In genomic region chr11:119210321-119211100, GRCm38 (mm10) we compare ENCODE assay signal across 7 mouse cellular contexts. TPM values are rescaled to one million over a fixed set of nuclear protein-coding genes. Genes with fewer than 3 reads are reported as not detected.
DNase-seq lines count a peak whose midpoint lies in the region; ATAC-seq and TF ChIP-seq lines count a peak whose summit lies in the region.

No protein-coding gene starts in this region.

- no peaks in the 10 kb centered on the region for H3K79me2 ChIP-seq in C2C12 (ENCODE audit: control insufficient read depth, insufficient read depth)

- peaks cover 6% of the 10 kb centered on the region for H3K4me1 ChIP-seq in ES-Bruce4 (ENCODE audit: control insufficient read depth, insufficient read depth, low read length)
- peaks cover 70% of the 10 kb centered on the region for H3K4me1 ChIP-seq in embryonic facial prominence, embryonic 15.5 days
- H3K4me1 ChIP-seq in heart, embryonic 16.5 days (ENCODE audit: control insufficient read depth, insufficient read depth, low read length), result peaks cover 45% of the 10 kb centered on the region
- peaks cover 65% of the 10 kb centered on the region for H3K4me1 ChIP-seq in limb, embryonic 15.5 days
- H3K4me1 ChIP-seq in liver, embryonic 11.5 days (replicated peaks; ENCODE audit: control insufficient read depth, insufficient read depth, low read length), result peaks cover 15% of the 10 kb centered on the region

- peak; percentile 79 for DNase-seq in skeletal muscle tissue, adult 2 months (ENCODE audit: low read depth, low spot score)
- no peak for DNase-seq in liver, embryonic 11.5 days (ENCODE audit: low spot score)

- TF ChIP-seq EP300 in ES-Bruce4 (IDR thresholded peaks at IDR 0.05; ENCODE audit: insufficient read depth, low read depth, low read length), result no peak

- no peak for TF ChIP-seq POLR2A in ES-Bruce4 (IDR thresholded peaks at IDR 0.05; ENCODE audit: insufficient read depth, low read length)

- peak overlapping the region; percentile 10 for H3K9ac ChIP-seq in ES-Bruce4 (ENCODE audit: low read depth, poor library complexity, severe bottlenecking)
- no peak overlapping the region for H3K9ac ChIP-seq in embryonic facial prominence, embryonic 15.5 days
- no peak overlapping the region for H3K9ac ChIP-seq in heart, embryonic 16.5 days (ENCODE audit: low read length)
- H3K9ac ChIP-seq in limb, embryonic 15.5 days, result no peak overlapping the region
- H3K9ac ChIP-seq in liver, embryonic 11.5 days (ENCODE audit: low read depth, low read length), result no peak overlapping the region

- H3K4me3 ChIP-seq in C2C12 (ENCODE audit: insufficient read depth, poor library complexity, severe bottlenecking) (no peak overlapping the region), ES-Bruce4 (ENCODE audit: low read depth, low read length) (peak overlapping the region; percentile 27)
- no peak overlapping the region for H3K4me3 ChIP-seq in embryonic facial prominence, embryonic 15.5 days (replicated peaks)
- H3K4me3 ChIP-seq in heart, embryonic 16.5 days (ENCODE audit: low read length), result 0 out of 2 replicates have a peak overlapping the region, but pooled peaks have one; percentile 7
- no peak overlapping the region for H3K4me3 ChIP-seq in limb, embryonic 15.5 days
- no peak overlapping the region for H3K4me3 ChIP-seq in liver, embryonic 11.5 days (ENCODE audit: low read depth, low read length)

- no peak overlapping the region for H3K27ac ChIP-seq in ES-Bruce4 (ENCODE audit: insufficient read depth, low read length)
- H3K27ac ChIP-seq in embryonic facial prominence, embryonic 15.5 days (replicated peaks), result peak overlapping the region; percentile 55
- peak overlapping the region; percentile 48 for H3K27ac ChIP-seq in heart, embryonic 16.5 days (ENCODE audit: low read length)
- peak overlapping the region; percentile 75 for H3K27ac ChIP-seq in limb, embryonic 15.5 days
- H3K27ac ChIP-seq in liver, embryonic 11.5 days (ENCODE audit: low read depth, low read length), result no peak overlapping the region

- H3K36me3 ChIP-seq in C2C12 (ENCODE audit: control insufficient read depth, insufficient read depth) (no peaks in the 10 kb centered on the region), ES-Bruce4 (ENCODE audit: control insufficient read depth, insufficient read depth, low read length, poor library complexity, severe bottlenecking) (no peaks in the 10 kb centered on the region)
- H3K36me3 ChIP-seq in embryonic facial prominence, embryonic 15.5 days, result peaks cover 21% of the 10 kb centered on the region
- H3K36me3 ChIP-seq in heart, embryonic 16.5 days (ENCODE audit: control insufficient read depth, insufficient read depth), result peaks cover 19% of the 10 kb centered on the region
- H3K36me3 ChIP-seq in limb, embryonic 15.5 days, result peaks cover 28% of the 10 kb centered on the region
- H3K36me3 ChIP-seq in liver, embryonic 11.5 days (ENCODE audit: control insufficient read depth, insufficient read depth, low read length), result peaks cover 4% of the 10 kb centered on the region; the same call in 1 of the 2 replicates

- H3K79me3 ChIP-seq in C2C12 (ENCODE audit: low read depth), result no peaks in the 10 kb centered on the region

- WGBS in embryonic facial prominence, embryonic 15.5 days, result 54% methylated on average over 32 of the region's 32 CpGs
- 49% methylated on average over 32 of the region's 32 CpGs for WGBS in heart, embryonic 16.5 days
- 60% methylated on average over 32 of the region's 32 CpGs for WGBS in limb, embryonic 15.5 days
- 72% methylated on average over 32 of the region's 32 CpGs for WGBS in liver, embryonic 11.5 days

- H3K27me3 ChIP-seq in C2C12 (ENCODE audit: control insufficient read depth, insufficient read depth, insufficient read length) (no peaks in the 10 kb centered on the region), ES-Bruce4 (ENCODE audit: control insufficient read depth, insufficient read depth, low read length, poor library complexity, severe bottlenecking) (no peaks in the 10 kb centered on the region)
- 0 out of 2 replicates have a peak, but pooled peaks cover 3% of the 10 kb centered on the region for H3K27me3 ChIP-seq in embryonic facial prominence, embryonic 15.5 days
- H3K27me3 ChIP-seq in heart, embryonic 16.5 days (ENCODE audit: control insufficient read depth, insufficient read depth, low read length), result no peaks in the 10 kb centered on the region
- H3K27me3 ChIP-seq in limb, embryonic 15.5 days, result no peaks in the 10 kb centered on the region
- H3K27me3 ChIP-seq in liver, embryonic 11.5 days (replicated peaks; ENCODE audit: control insufficient read depth, insufficient read depth, low read length), result no peaks in the 10 kb centered on the region

- ATAC-seq in embryonic facial prominence, embryonic 15.5 days (ENCODE audit: insufficient number of reproducible peaks, low FRiP score, low TSS enrichment, low read depth), result no peak
- ATAC-seq in heart, embryonic 16.5 days (replicated peaks; ENCODE audit: extremely low read depth, insufficient read depth, low FRiP score), result peak; percentile 24; the same call in 1 of the 2 replicates
- no peak for ATAC-seq in limb, embryonic 15.5 days (ENCODE audit: insufficient number of reproducible peaks, low FRiP score, low TSS enrichment, low read depth)
- no peak for ATAC-seq in liver, embryonic 11.5 days (replicated peaks; ENCODE audit: low FRiP score)

- H3ac ChIP-seq in C2C12 (ENCODE audit: control insufficient read depth, insufficient read length, low read depth), result no peak overlapping the region

- TF ChIP-seq CTCF in C2C12 (IDR thresholded peaks at IDR 0.05; ENCODE audit: control insufficient read depth, insufficient read depth, insufficient read length) (no peak), ES-Bruce4 (IDR thresholded peaks at IDR 0.05; ENCODE audit: low read depth, low read length) (no peak)

- peak overlapping the region; percentile 21; the same call in 1 of the 2 replicates for H3K4me2 ChIP-seq in embryonic facial prominence, embryonic 15.5 days (replicated peaks)
- H3K4me2 ChIP-seq in heart, embryonic 16.5 days (ENCODE audit: low read depth, low read length), result peak overlapping the region; percentile 45
- H3K4me2 ChIP-seq in limb, embryonic 15.5 days, result peak overlapping the region; percentile 32
- H3K4me2 ChIP-seq in liver, embryonic 11.5 days, result no peak overlapping the region

- H3K9me3 ChIP-seq in ES-Bruce4 (replicated peaks; ENCODE audit: control insufficient read depth, insufficient read depth, low read length, poor library complexity, severe bottlenecking), result no peaks in the 10 kb centered on the region
- no peaks in the 10 kb centered on the region for H3K9me3 ChIP-seq in embryonic facial prominence, embryonic 15.5 days (replicated peaks)
- H3K9me3 ChIP-seq in heart, embryonic 16.5 days (replicated peaks; ENCODE audit: control insufficient read depth, low read length), result no peaks in the 10 kb centered on the region
- no peaks in the 10 kb centered on the region for H3K9me3 ChIP-seq in limb, embryonic 15.5 days
- no peaks in the 10 kb centered on the region for H3K9me3 ChIP-seq in liver, embryonic 11.5 days (ENCODE audit: control insufficient read depth, low read length)

TF ChIP-seq in C2C12, 6 proteins besides CTCF, POLR2A, EP300 and RAD21:
- TF ChIP-seq FOSL1 (IDR thresholded peaks at IDR 0.05; ENCODE audit: insufficient read depth, low read length, poor library complexity, severe bottlenecking) (no peak), CEBPB (IDR thresholded peaks at IDR 0.05; ENCODE audit: low read depth) (peak; percentile 12), MAX (IDR thresholded peaks at IDR 0.05) (peak; percentile 56), MYOG (IDR thresholded peaks at IDR 0.05; ENCODE audit: control insufficient read depth, extremely low read depth, insufficient read length) (no peak), USF1 (IDR thresholded peaks at IDR 0.05; ENCODE audit: low read depth) (no peak)

RNA-seq across cellular contexts. Expression of gene Tbc1d16, which starts 17.8 kb away (rescaled TPM):
- 4.9 TPM for polyA plus RNA-seq in C2C12 (2012; fragmentation: generic; extraction: Trizol)
- polyA plus RNA-seq in ES-Bruce4 (2011; ENCODE audit: insufficient read depth, insufficient read length, low read depth, missing spikeins), result 15.8 and 15.9 TPM in 2 replicates
- 15.3 and 16.0 TPM in 2 replicates for polyA plus RNA-seq in embryonic facial prominence, embryonic 15.5 days (2015; fragmentation: Nextera tagmentation; extraction: Ambion mirVana)
- 15.6 and 19.1 TPM in 2 replicates for polyA plus RNA-seq in heart, embryonic 16.5 days (2015; fragmentation: Nextera tagmentation; extraction: Ambion mirVana)
- 17.4 and 18.3 TPM in 2 replicates for polyA plus RNA-seq in limb, embryonic 15.5 days (2015; fragmentation: Nextera tagmentation; extraction: Ambion mirVana)
- 3.4 and 3.6 TPM in 2 replicates for polyA plus RNA-seq in liver, embryonic 11.5 days (2014; fragmentation: Nextera tagmentation; extraction: Ambion mirVana)

RNA-seq across cellular contexts. Expression of gene Ccdc40, which starts 17.9 kb away (rescaled TPM):
- polyA plus RNA-seq in C2C12 (2012; fragmentation: generic; extraction: Trizol) (0.12 TPM), ES-Bruce4 (2011; ENCODE audit: insufficient read depth, insufficient read length, low read depth, missing spikeins) (4.1 and 8.1 TPM in 2 replicates)
- 10.3 and 13.0 TPM in 2 replicates for polyA plus RNA-seq in embryonic facial prominence, embryonic 15.5 days (2015; fragmentation: Nextera tagmentation; extraction: Ambion mirVana)
- polyA plus RNA-seq in heart, embryonic 16.5 days (2015; fragmentation: Nextera tagmentation; extraction: Ambion mirVana), result 2.9 and 3.1 TPM in 2 replicates
- 1.9 and 2.2 TPM in 2 replicates for polyA plus RNA-seq in limb, embryonic 15.5 days (2015; fragmentation: Nextera tagmentation; extraction: Ambion mirVana)
- 4.1 and 5.4 TPM in 2 replicates for polyA plus RNA-seq in liver, embryonic 11.5 days (2014; fragmentation: Nextera tagmentation; extraction: Ambion mirVana)

RNA-seq across cellular contexts. Expression of gene Gaa, which starts 57.2 kb away (rescaled TPM):
- polyA plus RNA-seq in C2C12 (2012; fragmentation: generic; extraction: Trizol) (32.2 TPM), ES-Bruce4 (2011; ENCODE audit: insufficient read depth, insufficient read length, low read depth, missing spikeins) (42.3 and 50.4 TPM in 2 replicates)
- 81.4 and 90.1 TPM in 2 replicates for polyA plus RNA-seq in embryonic facial prominence, embryonic 15.5 days (2015; fragmentation: Nextera tagmentation; extraction: Ambion mirVana)
- polyA plus RNA-seq in heart, embryonic 16.5 days (2015; fragmentation: Nextera tagmentation; extraction: Ambion mirVana), result 92.3 and 95.9 TPM in 2 replicates
- 82.0 and 90.8 TPM in 2 replicates for polyA plus RNA-seq in limb, embryonic 15.5 days (2015; fragmentation: Nextera tagmentation; extraction: Ambion mirVana)
- 40.5 and 42.5 TPM in 2 replicates for polyA plus RNA-seq in liver, embryonic 11.5 days (2014; fragmentation: Nextera tagmentation; extraction: Ambion mirVana)

Comparison
In these comparisons a context has a peak if more than half of its experiments do, and no peak if none do; other contexts are left out.
1. H3K4me3 ChIP-seq: peak in ES-Bruce4 (single experiment) and heart, embryonic 16.5 days (single experiment); none in C2C12 (single experiment), embryonic facial prominence, embryonic 15.5 days (single experiment), limb, embryonic 15.5 days (single experiment) and liver, embryonic 11.5 days (single experiment).
2. H3K27ac ChIP-seq: peak in embryonic facial prominence, embryonic 15.5 days (single experiment), heart, embryonic 16.5 days (single experiment) and limb, embryonic 15.5 days (single experiment); none in ES-Bruce4 (single experiment) and liver, embryonic 11.5 days (single experiment).